Mouse (Mus musculus) embryo, embryonic 9.5 days (tissue): ENCODE measurements at regions not wholly inside any gene's neighbourhood (a gene's known extent, or its start where the extent isn't known, plus 50 kb on each side); places are given as distances from the start of the nearest gene placed in this dataset.

Experiments used
- DNase-seq: peaks from one replicate; pipeline ENCODE4 v3.0.0-alpha.2; 2017; ENCODE audit errors: extremely low spot score

DNA sequence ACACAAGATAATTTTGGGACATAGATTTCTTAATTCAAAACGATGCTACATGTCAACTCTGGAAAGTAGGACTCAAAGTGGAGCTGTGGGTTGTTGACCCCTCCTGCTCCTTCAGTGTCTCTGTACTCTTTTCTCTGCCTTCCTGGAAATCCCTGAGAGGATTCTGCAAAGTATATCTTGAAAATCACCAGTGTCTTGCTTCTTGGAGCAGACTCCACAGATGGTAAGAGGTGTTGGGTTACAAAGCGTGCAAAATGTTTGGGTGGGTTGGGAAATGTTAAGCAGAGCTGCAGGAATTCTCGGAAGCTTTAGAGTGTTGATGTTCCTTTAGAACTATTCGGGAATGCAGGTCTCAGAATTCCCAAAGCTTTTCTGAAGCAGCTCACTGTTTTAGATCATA lies 61.5 kb upstream of the Abcb5 start:
- DNase-seq, result peak; percentile 10

DNA sequence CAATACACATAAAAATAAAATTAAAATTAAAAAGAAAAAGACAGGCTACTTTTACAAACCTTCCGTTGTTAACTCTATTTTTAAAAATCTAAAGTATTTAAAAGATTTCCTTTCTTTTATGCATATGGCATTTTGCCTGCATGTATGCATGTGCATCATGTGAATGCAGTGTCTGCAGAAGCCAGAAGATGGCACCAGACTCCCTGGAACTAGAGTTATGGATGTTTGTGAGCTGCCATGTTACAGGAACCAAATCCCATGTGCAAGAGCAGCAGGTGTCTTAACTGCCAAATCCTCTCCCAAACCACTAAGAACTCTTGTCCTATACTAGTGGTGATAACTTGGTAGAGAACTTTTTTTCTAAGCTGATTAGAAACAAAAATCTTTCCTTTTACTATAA lies 60.1 kb upstream of the Abcb5 start:
- DNase-seq, result peak; percentile 61

DNA sequence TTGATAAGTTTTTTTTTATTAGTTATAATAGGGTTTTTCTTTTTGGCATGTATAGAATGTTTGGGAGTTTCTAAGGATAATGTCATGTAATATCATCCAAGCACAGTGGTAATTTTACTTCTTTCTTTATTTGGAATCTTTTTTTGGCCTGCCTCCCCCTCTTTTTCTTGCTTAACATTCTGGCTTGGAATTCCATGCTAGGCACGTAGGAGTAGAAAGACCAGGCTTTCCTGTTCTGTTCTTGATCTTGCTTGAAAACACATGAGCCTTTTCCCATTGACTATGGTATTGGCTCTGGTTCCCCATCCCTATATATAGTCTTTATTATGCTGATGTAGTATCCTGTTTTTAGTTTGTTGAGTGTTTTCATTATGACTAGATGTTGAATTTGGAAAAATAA lies 57.8 kb upstream of the Abcb5 start:
- no peak for DNase-seq
